Mouse (Mus musculus) limb, embryonic 11.5 days (tissue): ENCODE results near the gene Ifi203. TPM values are rescaled to one million over a fixed set of nuclear protein-coding genes. Genes with fewer than 3 reads are reported as not detected.
"Not testable (repeated sequence)": the region's sequence is repeated elsewhere in the genome, so short reads cannot be mapped to it uniquely, and the experiment has no call there.

Experiments used
- ATAC-seq: fragments of 200-750 bp; cut with Nextera tagmentation; 2 replicates; pipeline ENCODE4 v1.8.0; 2017; ENCODE audit warnings: low read depth; ENCODE audit not compliant: insufficient number of reproducible peaks, low FRiP score, low TSS enrichment
- DNase-seq: peaks from one replicate; pipeline ENCODE4 v3.0.0-alpha.2; 2015; ENCODE audit warnings: low spot score
- H3K27ac ChIP-seq: fragments of 300-500 bp; sonication (generic); replicated peaks from 2 replicates; pipeline ENCODE4 v1.5.1; 2014; ENCODE audit warnings: low read depth, mild to moderate bottlenecking, low read length
- H3K27me3 ChIP-seq: fragments of 300-500 bp; sonication (generic); 2 replicates; pipeline ENCODE4 v1.6.1; 2014; ENCODE audit warnings: mild to moderate bottlenecking, low read length, mixed read lengths; ENCODE audit not compliant: control insufficient read depth, insufficient read depth
- H3K36me3 ChIP-seq: fragments of 300-500 bp; sonication (generic); 2 replicates; pipeline ENCODE4 v1.6.1; 2014; ENCODE audit warnings: mild to moderate bottlenecking, low read length, moderate library complexity, mixed read lengths; ENCODE audit not compliant: control insufficient read depth, insufficient read depth
- H3K4me1 ChIP-seq: fragments of 300-500 bp; sonication (generic); 2 replicates; pipeline ENCODE4 v1.6.1; 2014; ENCODE audit warnings: low read length, mixed read lengths; ENCODE audit not compliant: control insufficient read depth, insufficient read depth
- H3K4me2 ChIP-seq: fragments of 300-500 bp; sonication (generic); 2 replicates; pipeline ENCODE4 v1.6.1; 2014; ENCODE audit warnings: low read depth, mild to moderate bottlenecking, moderate library complexity; ENCODE audit not compliant: severe bottlenecking
- H3K4me3 ChIP-seq: fragments of 300-500 bp; sonication (generic); 2 replicates; pipeline ENCODE4 v1.5.1; 2014; ENCODE audit warnings: low read depth, low read length
- H3K9ac ChIP-seq: fragments of 300-500 bp; sonication (generic); 2 replicates; pipeline ENCODE4 v1.6.1; 2014; ENCODE audit warnings: mild to moderate bottlenecking, low read length
- H3K9me3 ChIP-seq: fragments of 300-500 bp; sonication (generic); 2 replicates; pipeline ENCODE4 v1.6.1; 2016; ENCODE audit warnings: low read length; ENCODE audit not compliant: control insufficient read depth
- WGBS: fragments of 180-500 bp; shearing (Covaris S2); extraction: QIAGEN DNeasy Blood & Tissue Kit; methylation state at CpG from one replicate; pipeline ENCODE4 v1.1.7; 2014; 5-methylcytosine and 5-hydroxymethylcytosine counted together
- polyA plus RNA-seq: library from polyadenylated mRNA; unstranded; fragments of >200 nt; fragmentation: Nextera tagmentation; extraction: Ambion mirVana; gene quantifications from 2 replicates; pipeline ENCODE4 v1.2.1, GENCODE M21; 2014

Ifi203 gene
- polyA plus RNA-seq, 1 experiment from 2014 or later: 0.04 TPM

DNA sequence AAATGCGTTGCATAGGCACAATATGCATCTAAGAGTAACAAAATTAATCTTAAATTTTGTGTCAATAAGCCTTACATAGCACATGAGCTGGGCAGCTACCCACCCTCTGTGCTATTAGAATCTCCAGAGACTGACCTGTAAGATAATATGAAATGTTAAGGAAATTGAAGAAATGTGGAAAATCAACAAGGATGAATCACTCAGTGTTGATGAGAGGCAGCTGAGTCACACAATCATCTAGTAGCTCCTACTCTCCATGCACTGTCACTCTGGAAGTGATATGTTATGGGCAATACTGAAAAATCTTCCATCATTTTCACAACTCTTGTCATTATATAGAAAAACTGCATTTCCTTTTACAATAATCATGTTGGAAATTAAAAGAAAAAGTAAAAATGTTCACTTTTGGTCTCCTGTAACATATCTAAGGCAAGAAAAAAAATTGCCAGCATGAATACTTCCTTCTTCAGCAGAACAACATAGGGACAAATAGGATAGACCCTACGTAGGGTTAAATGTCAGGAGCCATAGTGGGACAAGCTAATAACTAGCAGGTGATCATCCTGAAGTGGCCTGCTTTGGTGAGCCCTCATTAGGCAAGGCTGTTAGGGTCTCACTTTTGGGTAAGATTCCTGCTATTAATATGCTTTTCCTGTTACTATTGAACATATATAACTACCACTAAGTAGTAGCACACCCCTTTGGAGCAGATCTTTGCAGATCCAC lies 12.8 kb upstream of the Ifi203 start:
- Histone ChIP-seq H3K27ac (no peak overlapping the region), H3K4me1 (no peaks in the 10 kb centered on the region), H3K9me3 (no peaks in the 10 kb centered on the region), H3K36me3 (no peaks in the 10 kb centered on the region), H3K4me3 (no peak overlapping the region), H3K27me3 (no peaks in the 10 kb centered on the region), H3K9ac (no peak overlapping the region), H3K4me2 (no peak overlapping the region)
- 56% methylated on average over 2 of the region's 2 CpGs for whole genome bisulfite sequencing
- ATAC-seq: no peak
- DNase-seq: no peak

GRCm38 (mm10) chr1:173953563-173953962 lies 11.1 kb upstream of the Ifi203 start:
- WGBS: 92% methylated on average over 1 of the region's 1 CpGs
- no peaks in the 10 kb centered on the region for H3K36me3 ChIP-seq
- H3K4me3 ChIP-seq: no peak overlapping the region
- H3K9me3 ChIP-seq: no peaks in the 10 kb centered on the region
- ATAC-seq: no peak
- H3K9ac ChIP-seq: no peak overlapping the region
- no peaks in the 10 kb centered on the region for H3K27me3 ChIP-seq
- H3K4me2 ChIP-seq: no peak overlapping the region
- no peak for DNase-seq
- no peaks in the 10 kb centered on the region for H3K4me1 ChIP-seq
- no peak overlapping the region for H3K27ac ChIP-seq

DNA sequence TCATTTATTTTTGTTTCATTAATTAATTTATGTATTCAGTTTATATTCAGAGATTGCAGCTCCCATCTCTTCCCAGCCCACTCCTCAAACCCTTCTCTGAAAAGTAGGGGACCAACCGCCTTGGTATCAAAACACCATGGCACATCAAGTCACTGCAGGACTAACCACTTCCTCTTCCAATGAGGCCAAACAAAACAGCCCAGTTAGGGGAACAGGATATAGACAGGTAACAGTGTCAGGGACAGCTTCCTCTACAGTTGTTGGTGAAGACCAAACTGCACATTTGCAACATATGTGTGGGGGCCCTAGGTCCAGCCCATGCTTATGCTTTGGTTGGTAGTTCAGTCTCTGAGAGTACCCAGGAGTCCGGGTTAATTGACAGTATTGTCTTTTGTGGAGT lies 6.6 kb upstream of the Ifi203 start:
- 93% methylated on average over 2 of the region's 2 CpGs for WGBS
- ATAC-seq, H3K27ac ChIP-seq, H3K9ac ChIP-seq, H3K4me1 ChIP-seq, H3K36me3 ChIP-seq, DNase-seq, H3K4me3 ChIP-seq, H3K9me3 ChIP-seq, H3K4me2 ChIP-seq, H3K27me3 ChIP-seq: not testable (repeated sequence)

DNA sequence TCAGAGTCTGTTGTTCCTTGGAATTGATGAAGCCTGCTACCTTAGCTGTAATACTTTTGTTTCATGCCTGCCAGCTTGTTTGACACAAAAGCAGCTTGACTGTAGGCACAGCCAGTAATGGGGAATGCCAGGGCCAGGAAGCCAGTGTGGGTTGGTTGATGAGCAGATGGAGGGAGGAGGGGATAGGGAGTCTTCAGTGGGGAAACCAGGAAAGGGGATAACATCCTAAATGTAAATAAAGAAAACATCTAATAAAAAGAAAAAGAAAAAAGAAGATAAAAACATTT lies 251 bp upstream of the Ifi203 start:
- ATAC-seq, H3K4me2 ChIP-seq: not testable (repeated sequence)

GRCm38 (mm10) chr1:173941522-173941921 lies 950 bp downstream of the Ifi203 start:
- not testable (repeated sequence) for H3K4me3 ChIP-seq, H3K9ac ChIP-seq, DNase-seq, H3K9me3 ChIP-seq, H3K4me2 ChIP-seq, H3K27me3 ChIP-seq, H3K27ac ChIP-seq, H3K4me1 ChIP-seq, ATAC-seq, H3K36me3 ChIP-seq
- 95% methylated on average over 2 of the region's 2 CpGs for WGBS

More for the DNA sequence above, 251 bp upstream of the Ifi203 start:
- H3K27me3 ChIP-seq, H3K36me3 ChIP-seq, H3K4me3 ChIP-seq, H3K4me1 ChIP-seq, DNase-seq, H3K27ac ChIP-seq, H3K9ac ChIP-seq, H3K9me3 ChIP-seq: not testable (repeated sequence)

- not testable (repeated sequence) for ATAC-seq, H3K4me2 ChIP-seq, H3K4me3 ChIP-seq, H3K9ac ChIP-seq, H3K9me3 ChIP-seq, DNase-seq, H3K27ac ChIP-seq, H3K4me1 ChIP-seq, H3K36me3 ChIP-seq, H3K27me3 ChIP-seq
- 76% methylated on average over 2 of the region's 3 CpGs for WGBS
These were observed 23.2 kb downstream of the Ifi203 start for GRCm38 (mm10) chr1:173919279-173919678.

- no peaks in the 10 kb centered on the region for H3K9me3 ChIP-seq
- no peaks in the 10 kb centered on the region for H3K27me3 ChIP-seq
- H3K36me3 ChIP-seq: no peaks in the 10 kb centered on the region
- H3K9ac ChIP-seq: no peak overlapping the region
- DNase-seq: no peak
- H3K4me2 ChIP-seq: no peak overlapping the region
- ATAC-seq: no peak
- H3K4me1 ChIP-seq: no peaks in the 10 kb centered on the region
- no peak overlapping the region for H3K4me3 ChIP-seq
- WGBS: 81% methylated on average over 2 of the region's 2 CpGs
- H3K27ac ChIP-seq: no peak overlapping the region
These were observed 27.9 kb downstream of the Ifi203 start for GRCm38 (mm10) chr1:173914559-173914958.

- ATAC-seq, H3K36me3 ChIP-seq: not testable (repeated sequence)
These were observed 29.1 kb downstream of the Ifi203 start for GRCm38 (mm10) chr1:173913256-173913791.

More at GRCm38 (mm10) chr1:173913256-173913791, 29.1 kb downstream of the Ifi203 start:
- not testable (repeated sequence) for DNase-seq, H3K4me2 ChIP-seq, H3K27me3 ChIP-seq, H3K4me1 ChIP-seq, H3K4me3 ChIP-seq, H3K9me3 ChIP-seq, H3K9ac ChIP-seq, H3K27ac ChIP-seq
